Mouse (Mus musculus) erythroid progenitor cell, adult 5-6 weeks (primary cell): ENCODE results near the gene Reep3. TPM values are rescaled to one million over a fixed set of nuclear protein-coding genes. Genes with fewer than 3 reads are reported as not detected.

ENCODE experiments used
- ATAC-seq: replicated peaks from 2 replicates; pipeline ENCODE4 v1.8.0; 2016; ENCODE audit warnings: moderate number of reproducible peaks, mild to moderate bottlenecking, moderate TSS enrichment, inconsistent platforms; ENCODE audit not compliant: poor library complexity, low FRiP score, severe bottlenecking
- total RNA-seq, 2 experiments: library from RNA; stranded (forward) in 1 of 2; stranded (reverse) in 1 of 2; fragments of 150-400 nt in 1 of 2; fragments of 186-747, 209-891 nt in 1 of 2; gene quantifications; 2 replicates each; pipeline versions ENCODE4 v1.2.3 to v1.2.4; 2015 to 2017; ENCODE audit warnings: low replicate concordance in 2 of 2

Gene Reep3
- total RNA-seq, 2 experiments from 2014 or later: 7.9 to 23.9 TPM

GRCm38 (mm10) chr10:67087447-67088226, 9.1 kb downstream of the Reep3 start:
- no peak for ATAC-seq

- ATAC-seq: no peak
Measured at GRCm38 (mm10) chr10:67085916-67086315, 10.8 kb downstream of the Reep3 start.

GRCm38 (mm10) chr10:67085124-67085523, 11.6 kb downstream of the Reep3 start:
- no peak for ATAC-seq

- no peak for ATAC-seq
Measured at GRCm38 (mm10) chr10:67083446-67084166, 13.1 kb downstream of the Reep3 start.

- ATAC-seq: no peak
Measured at GRCm38 (mm10) chr10:67082531-67082930, 14.2 kb downstream of the Reep3 start.

GRCm38 (mm10) chr10:67081206-67082007, 15.3 kb downstream of the Reep3 start:
- no peak for ATAC-seq

GRCm38 (mm10) chr10:67079030-67079429, 17.7 kb downstream of the Reep3 start:
- ATAC-seq: no peak

- no peak for ATAC-seq
Measured at GRCm38 (mm10) chr10:67075931-67076878, 20.5 kb downstream of the Reep3 start.

GRCm38 (mm10) chr10:67073577-67073976, 23.2 kb downstream of the Reep3 start:
- no peak for ATAC-seq

GRCm38 (mm10) chr10:67072600-67072999, 24.1 kb downstream of the Reep3 start:
- no peak for ATAC-seq

- ATAC-seq: no peak
Measured at GRCm38 (mm10) chr10:67071884-67072283, 24.9 kb downstream of the Reep3 start.

GRCm38 (mm10) chr10:67071389-67071788, 25.4 kb downstream of the Reep3 start:
- no peak for ATAC-seq

- ATAC-seq: no peak
Measured at GRCm38 (mm10) chr10:67069013-67069412, 27.7 kb downstream of the Reep3 start.

GRCm38 (mm10) chr10:67066421-67066820, 30.3 kb downstream of the Reep3 start:
- ATAC-seq: no peak

- no peak for ATAC-seq
Measured at GRCm38 (mm10) chr10:67065927-67066326, 30.8 kb downstream of the Reep3 start.

GRCm38 (mm10) chr10:67065277-67065887, 31.4 kb downstream of the Reep3 start:
- no peak for ATAC-seq

- ATAC-seq: no peak
Measured at GRCm38 (mm10) chr10:67061823-67062222, 34.9 kb downstream of the Reep3 start.

- no peak for ATAC-seq
Measured at GRCm38 (mm10) chr10:67061367-67061801, 35.4 kb downstream of the Reep3 start.

GRCm38 (mm10) chr10:67058702-67059101, 38.0 kb downstream of the Reep3 start:
- ATAC-seq: no peak
